18 mouse cellular contexts compared by ENCODE assay signal in the genomic region with DNA sequence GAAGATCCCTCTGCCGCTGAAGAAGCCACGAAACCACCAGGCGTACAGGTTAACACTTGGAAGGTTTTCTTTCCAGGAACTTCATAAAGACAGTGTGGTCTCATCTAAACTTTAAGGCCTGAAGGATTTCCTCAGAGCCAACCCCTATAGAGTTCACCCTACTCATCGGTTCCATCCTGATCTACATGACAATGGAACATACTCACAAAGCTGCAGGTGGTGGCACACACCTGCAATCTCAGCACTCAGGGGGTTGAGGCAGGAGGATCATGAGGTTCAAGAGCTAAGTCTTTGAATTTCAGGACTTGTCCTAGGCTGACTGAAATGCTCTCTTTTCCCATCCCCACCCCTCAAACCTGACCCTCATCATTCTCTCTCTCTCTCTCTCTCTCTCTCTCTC.
"Had no signal": no experiment of that assay in that cellular context is flagged by ENCODE, and none has a peak within 500 bp of the region (broad histone marks: within the 10 kb centered on the region; RNA-seq: fewer than 3 reads in every experiment).

No protein-coding gene starts in this region.

- ATAC-seq: midbrain, embryonic 16.5 days had no signal

- H3K9me3 ChIP-seq: midbrain, embryonic 10.5 days; midbrain, embryonic 12.5 days; neural tube, embryonic 13.5 days; neural tube, embryonic 15.5 days; stomach, embryonic 15.5 days had no signal

- DNase-seq: lung, adult 18-20 months; lung, embryonic 14.5 days; lung, postnatal 10 days; lung, postnatal 4 days; midbrain, embryonic 14.5 days; retina, postnatal 1 day; right cerebral cortex, adult 18-20 months; thymus, adult 2 months; thymus, postnatal 25 days; thymus, postnatal 4 days had no signal

- H3K9ac ChIP-seq: lung, embryonic 14.5 days; midbrain, embryonic 12.5 days; neural tube, embryonic 13.5 days; neural tube, embryonic 15.5 days; stomach, embryonic 15.5 days had no signal

- H3K4me2 ChIP-seq: lung, embryonic 14.5 days; midbrain, embryonic 12.5 days; neural tube, embryonic 13.5 days; neural tube, embryonic 15.5 days; stomach, embryonic 15.5 days had no signal

- H3K36me3 ChIP-seq: midbrain, embryonic 10.5 days; midbrain, embryonic 12.5 days; neural tube, embryonic 13.5 days; neural tube, embryonic 15.5 days; stomach, embryonic 15.5 days had no signal

- H3K4me3 ChIP-seq: midbrain, embryonic 10.5 days; midbrain, embryonic 12.5 days; myocyte; neural tube, embryonic 13.5 days; neural tube, embryonic 15.5 days; stomach, embryonic 15.5 days had no signal

- H3K4me1 ChIP-seq: neural tube, embryonic 13.5 days; stomach, embryonic 15.5 days had no signal

- H3K27me3 ChIP-seq: midbrain, embryonic 12.5 days; neural tube, embryonic 13.5 days; neural tube, embryonic 15.5 days; stomach, embryonic 15.5 days had no signal

- H3K27ac ChIP-seq: midbrain, embryonic 10.5 days; midbrain, embryonic 12.5 days; neural tube, embryonic 13.5 days; neural tube, embryonic 15.5 days; stomach, embryonic 15.5 days; stomach, postnatal 0 days had no signal
